Mouse (Mus musculus): ENCODE measurements around the gene Ankrd13b. TPM values are rescaled to one million over a fixed set of nuclear protein-coding genes. Genes with fewer than 3 reads are reported as not detected.

The Ankrd13b gene
- total and polyA plus RNA-seq, 3 experiments: 0.55 to 2.7 (median 1.7) TPM

DNA sequence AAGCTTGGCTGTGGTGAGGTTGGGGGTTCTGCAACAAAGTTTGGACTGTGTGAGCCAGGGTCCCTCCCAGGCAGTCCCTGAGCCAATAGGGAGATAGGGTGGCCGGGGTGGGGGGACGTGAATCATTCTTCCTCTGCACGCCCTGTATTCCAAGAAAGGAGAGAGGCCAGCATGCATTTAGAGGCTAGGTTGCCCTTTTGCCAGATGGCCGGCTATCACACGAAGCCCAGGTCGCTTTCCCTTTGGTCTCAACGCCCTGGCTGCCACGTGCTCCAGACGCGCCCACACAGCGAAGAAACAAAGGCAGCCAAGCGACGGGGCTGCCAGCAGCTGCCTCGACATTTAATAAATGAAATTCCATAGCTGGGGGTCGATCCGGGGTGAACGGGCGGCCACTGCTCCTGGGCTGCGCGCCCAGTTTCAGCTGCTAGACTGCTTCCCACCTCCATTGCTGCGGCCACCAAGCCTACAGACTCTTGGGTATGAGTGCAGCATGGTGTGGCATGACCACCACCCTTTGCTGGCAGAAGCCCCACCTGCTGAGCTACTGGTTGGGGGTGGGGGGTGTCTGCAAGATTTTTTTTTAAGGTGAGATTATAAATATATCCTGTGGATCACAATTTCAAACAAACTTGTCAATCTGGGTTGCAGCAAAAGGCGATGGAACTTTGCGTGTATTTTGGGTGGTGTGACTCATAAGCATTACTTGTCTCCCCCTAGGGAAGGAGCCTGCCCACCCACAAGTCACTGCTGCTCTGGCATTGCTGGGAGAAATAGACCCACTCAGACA is 2.2 kb upstream of the Ankrd13b start:
- Histone ChIP-seq H3K9me3 (replicated peaks; ENCODE audit: low read length) (no peaks in the 10 kb centered on the region), H3K27ac (ENCODE audit: insufficient read depth, low read depth) (no peak overlapping the region), H3K4me2 (ENCODE audit: insufficient read depth, low read depth, poor library complexity, severe bottlenecking) (peak overlapping the region; percentile 90), H3K4me3 (replicated peaks in 1 of 3; ENCODE audit: low read depth in 2 of 3, low read length in 2 of 3, poor library complexity in 1 of 3) (peak overlapping the region; percentile 29 to 84 (median 78)), H3K4me1 (ENCODE audit: control insufficient read depth in 1 of 2, insufficient read depth in 2 of 2) (peaks cover 17 to 51% of the 10 kb centered on the region in 2 experiments), H3K36me3 (replicated peaks in 1 of 2; ENCODE audit: control insufficient read depth in 1 of 2, insufficient read depth in 1 of 2, low read length in 1 of 2) (peaks cover 0 to 10% of the 10 kb centered on the region in 2 experiments), H3K27me3 (replicated peaks) (peaks cover 41% of the 10 kb centered on the region), H3K9ac (ENCODE audit: insufficient read depth, low read depth) (peak overlapping the region; percentile 95; the same call in 1 of the 2 replicates), H3K79me2 (replicated peaks; ENCODE audit: control insufficient read depth, extremely low read depth, insufficient read depth, poor library complexity, severe bottlenecking) (peaks cover 28% of the 10 kb centered on the region)
- dilution Hi-C loops (cut with MboI; ENCODE audit: extremely low pct_ligation_motif_present, extremely low pct_unique_long_range_greater_than_20kb, low sequenced_read_pairs) (no loop called here), in situ Hi-C loops (cut with MboI; ENCODE audit: low pct_ligation_motif_present, low pct_unique_long_range_greater_than_20kb, low sequenced_read_pairs) (no loop called here)
- TF ChIP-seq MAFK (IDR thresholded peaks at IDR 0.05; ENCODE audit: insufficient replicate concordance, low read length) (no peak), USF2 (conservative IDR thresholded peaks at IDR 0.05; ENCODE audit: low read depth, low read length) (no peak), ETS1 (conservative IDR thresholded peaks at IDR 0.05; ENCODE audit: low read depth, low read length) (no peak; the same call in 1 of the 2 replicates), SIN3A (IDR thresholded peaks at IDR 0.05; ENCODE audit: low read length) (no peak; the same call in 1 of the 2 replicates), MAX (IDR thresholded peaks at IDR 0.05; ENCODE audit: low read length) (peak; percentile 97), NRF1 (IDR thresholded peaks at IDR 0.05; ENCODE audit: low read depth, low read length) (0 out of 2 replicates have a peak, but pooled peaks have one; percentile 16), POLR2A (IDR thresholded peaks at IDR 0.05; ENCODE audit: low read depth, low read length) (peak; percentile 40; the same call in 1 of the 2 replicates), JUND (conservative IDR thresholded peaks at IDR 0.05; ENCODE audit: low read depth, low read length) (no peak), USF1 (IDR thresholded peaks at IDR 0.05; ENCODE audit: low read depth, low read length) (no peak), JUN (IDR thresholded peaks at IDR 0.05; ENCODE audit: insufficient read depth, low read depth, low read length) (peak; percentile 46; the same call in 1 of the 2 replicates), MYC (IDR thresholded peaks at IDR 0.05; ENCODE audit: low read depth, low read length) (no peak; the same call in 1 of the 2 replicates), HCFC1 (IDR thresholded peaks at IDR 0.05; ENCODE audit: low read depth, low read length) (no peak), ELF1 (IDR thresholded peaks at IDR 0.05; ENCODE audit: low read depth, low read length) (0 out of 2 replicates have a peak, but pooled peaks have one; percentile 5), ZKSCAN1 (IDR thresholded peaks at IDR 0.05; ENCODE audit: borderline replicate concordance, low read depth, low read length) (no peak), TCF12 (IDR thresholded peaks at IDR 0.05; ENCODE audit: low read depth, low read length) (no peak), NELFE (IDR thresholded peaks at IDR 0.05; ENCODE audit: low read depth, low read length) (no peak), RCOR1 (conservative IDR thresholded peaks at IDR 0.05; ENCODE audit: low read depth, low read length) (no peak), KAT2A (IDR thresholded peaks at IDR 0.05; ENCODE audit: insufficient replicate concordance, low read length) (no peak), CHD2 (IDR thresholded peaks at IDR 0.05; ENCODE audit: low read length) (no peak), MEF2A (IDR thresholded peaks at IDR 0.05; ENCODE audit: borderline replicate concordance, low read depth, low read length) (peak; percentile 88; the same call in 1 of the 2 replicates), ZMIZ1 (IDR thresholded peaks at IDR 0.05; ENCODE audit: low read depth, low read length) (no peak), RAD21 (IDR thresholded peaks at IDR 0.05; ENCODE audit: low read depth, low read length) (no peak), CTCF (conservative IDR thresholded peaks at IDR 0.05 in 1 of 2, IDR thresholded peaks at IDR 0.05 in 1 of 2; ENCODE audit: low read depth in 2 of 2, low read length in 2 of 2) (no peak; a peak in 1 of 4 replicates), E2F4 (IDR thresholded peaks at IDR 0.05; ENCODE audit: insufficient replicate concordance, low read depth, low read length) (no peak), UBTF (IDR thresholded peaks at IDR 0.05; ENCODE audit: low read depth, low read length) (0 out of 2 replicates have a peak, but pooled peaks have one; percentile 11), EP300 (IDR thresholded peaks at IDR 0.05; ENCODE audit: low read length) (no peak), MXI1 (IDR thresholded peaks at IDR 0.05; ENCODE audit: low read depth, low read length) (peak; percentile 95), ZNF384 (IDR thresholded peaks at IDR 0.05; ENCODE audit: low read depth, low read length) (no peak), IRF4 (IDR thresholded peaks at IDR 0.05; ENCODE audit: low read depth, low read length) (no peak), SMC3 (IDR thresholded peaks at IDR 0.05; ENCODE audit: low read depth, low read length) (no peak), ZC3H11A (IDR thresholded peaks at IDR 0.05; ENCODE audit: low read depth, low read length) (no peak), CHD1 (IDR thresholded peaks at IDR 0.05; ENCODE audit: low read depth, low read length) (no peak), TBP (conservative IDR thresholded peaks at IDR 0.05; ENCODE audit: low read depth, low read length) (0 out of 2 replicates have a peak, but pooled peaks have one; percentile 1), MAZ (IDR thresholded peaks at IDR 0.05; ENCODE audit: low read depth, low read length) (no peak), POLR2AphosphoS2 (IDR thresholded peaks at IDR 0.05; ENCODE audit: low read depth, low read length) (no peak), PAX5 (IDR thresholded peaks at IDR 0.05; ENCODE audit: low read length) (no peak), BHLHE40 (IDR thresholded peaks at IDR 0.05; ENCODE audit: low read depth, low read length) (peak; percentile 58), GABPA (IDR thresholded peaks at IDR 0.05; ENCODE audit: insufficient replicate concordance, low read depth, low read length) (no peak)
- peak; percentile 74 for DNase-seq (ENCODE audit: extremely low read depth)
